Mouse (Mus musculus) MEL (cell line): ENCODE measurements around the gene Rtraf. TPM values are rescaled to one million over a fixed set of nuclear protein-coding genes. Genes with fewer than 3 reads are reported as not detected.

ENCODE experiments used
- polyA plus RNA-seq, 2 experiments: library from polyadenylated mRNA; stranded (reverse) in 1 of 2; unstranded in 1 of 2; fragments of >175 nt in 1 of 2; fragments of >200 nt in 1 of 2; gene quantifications; 2 replicates each; pipeline versions ENCODE4 v1.2.1 to v1.2.4; 2012; ENCODE audit warnings: low replicate concordance in 2 of 2, low read depth in 1 of 2; ENCODE audit not compliant: insufficient read length in 2 of 2, insufficient read depth in 1 of 2, missing spikeins in 1 of 2
- total RNA-seq: library from RNA; depleted of rRNA; stranded (reverse); fragments of 300-350 nt; gene quantifications from 2 replicates; pipeline ENCODE4 v1.2.3, GENCODE M21; 2012; rRNA removed

Gene Rtraf
- total and polyA plus RNA-seq, 3 experiments = 90.4 to 117 TPM; not detected in 1

Other genes with a start within 250 kb of the Rtraf start
- gene Gm2237, start 238.7 kb downstream of the Rtraf start, total RNA-seq = not detected in 2 replicates
- not detected for gene Gm2237, start 238.7 kb downstream of the Rtraf start, polyA plus RNA-seq
- not detected in 2 replicates for gene Gm5458, start 221.2 kb downstream of the Rtraf start, total RNA-seq
- not detected for gene Gm5458, start 221.2 kb downstream of the Rtraf start, polyA plus RNA-seq
- gene Nid2, start 72.6 kb downstream of the Rtraf start, total RNA-seq = not detected in 2 replicates
- not detected for gene Nid2, start 72.6 kb downstream of the Rtraf start, polyA plus RNA-seq
- gene Gng2, start 153.8 kb upstream of the Rtraf start, total RNA-seq = 3.3 and 8.9 TPM in 2 replicates
- gene Gng2, start 153.8 kb upstream of the Rtraf start, polyA plus RNA-seq = 10 to 100 TPM in 1 of 2 experiments, not detected in 1; 17.2 TPM